Mouse (Mus musculus): Measurements from ENCODE around the gene Tex2. TPM values are rescaled to one million over a fixed set of nuclear protein-coding genes. Genes with fewer than 3 reads are reported as not detected.
A peak's percentile ranks its signal among the peaks of the same experiment; 100 is the strongest.

Tex2 gene
- polyA plus RNA-seq, 1 experiment from 2014 or later: 14.2 TPM

DNA sequence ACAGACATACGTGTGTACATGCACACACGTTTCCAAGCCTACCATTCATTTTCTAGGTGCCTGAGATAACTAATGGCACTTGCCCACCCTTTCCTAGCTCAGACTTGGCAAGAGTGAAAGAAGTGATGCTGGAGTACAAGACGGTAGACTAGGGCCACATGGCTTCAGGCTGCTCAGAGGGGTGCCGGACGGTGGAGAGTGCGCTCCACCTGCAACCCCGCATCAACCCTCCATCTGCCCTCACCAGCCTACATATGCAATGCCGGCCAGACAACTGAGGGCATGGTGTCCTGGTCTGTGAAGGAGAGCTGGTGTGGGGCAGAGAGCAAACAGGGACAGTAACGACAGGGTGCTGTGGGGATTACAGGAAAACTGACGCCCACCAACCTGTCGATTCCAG, 22.0 kb downstream of the Tex2 start:
- Histone ChIP-seq H3K27ac (ENCODE audit: low read length) (no peak overlapping the region), H3K9me3 (replicated peaks; ENCODE audit: control insufficient read depth, low read length) (no peaks in the 10 kb centered on the region), H3K4me3 (ENCODE audit: low read length) (no peak overlapping the region), H3K4me2 (ENCODE audit: low read depth, low read length) (no peak overlapping the region), H3K4me1 (ENCODE audit: control insufficient read depth, insufficient read depth, low read length) (peaks cover 9% of the 10 kb centered on the region; the same call in 1 of the 2 replicates), H3K9ac (ENCODE audit: low read length) (no peak overlapping the region), H3K36me3 (ENCODE audit: control insufficient read depth, insufficient read depth) (0 out of 2 replicates have a peak, but pooled peaks cover 2% of the 10 kb centered on the region), H3K27me3 (ENCODE audit: control insufficient read depth, insufficient read depth, low read length) (no peaks in the 10 kb centered on the region)
- ATAC-seq (replicated peaks; ENCODE audit: extremely low read depth, insufficient read depth, low FRiP score): no peak
- WGBS: 87% methylated on average over 11 of the region's 11 CpGs

DNA sequence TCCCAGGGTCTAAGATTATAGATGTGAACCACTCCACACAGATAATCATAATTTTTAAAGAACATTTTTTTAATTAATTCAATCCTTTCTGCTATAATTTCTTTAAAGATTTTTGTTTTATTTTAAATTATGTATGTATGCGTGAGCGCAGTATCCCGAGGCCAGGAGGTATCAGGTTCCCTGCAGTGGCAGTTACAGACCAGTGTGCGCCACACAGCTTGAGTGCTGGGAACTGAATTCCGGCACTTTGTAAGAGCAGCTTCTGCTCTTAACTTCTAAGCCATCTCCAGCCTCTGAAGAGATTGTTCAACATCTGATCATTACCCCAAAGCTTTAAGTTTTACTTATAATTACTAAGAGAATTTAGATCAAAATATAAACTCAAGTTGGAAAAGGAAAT, 23.1 kb downstream of the Tex2 start:
- H3K27ac ChIP-seq (ENCODE audit: low read length): no peak overlapping the region
- no peaks in the 10 kb centered on the region for H3K27me3 ChIP-seq (ENCODE audit: control insufficient read depth, insufficient read depth, low read length)
- H3K4me2 ChIP-seq (ENCODE audit: low read depth, low read length): no peak overlapping the region
- WGBS: 82% methylated on average over 5 of the region's 5 CpGs
- H3K4me3 ChIP-seq (ENCODE audit: low read length): no peak overlapping the region
- no peak for ATAC-seq (replicated peaks; ENCODE audit: extremely low read depth, insufficient read depth, low FRiP score)
- 0 out of 2 replicates have a peak, but pooled peaks cover 2% of the 10 kb centered on the region for H3K36me3 ChIP-seq (ENCODE audit: control insufficient read depth, insufficient read depth)
- peaks cover 9% of the 10 kb centered on the region; the same call in 1 of the 2 replicates for H3K4me1 ChIP-seq (ENCODE audit: control insufficient read depth, insufficient read depth, low read length)
- no peaks in the 10 kb centered on the region for H3K9me3 ChIP-seq (replicated peaks; ENCODE audit: control insufficient read depth, low read length)
- H3K9ac ChIP-seq (ENCODE audit: low read length): no peak overlapping the region

DNA sequence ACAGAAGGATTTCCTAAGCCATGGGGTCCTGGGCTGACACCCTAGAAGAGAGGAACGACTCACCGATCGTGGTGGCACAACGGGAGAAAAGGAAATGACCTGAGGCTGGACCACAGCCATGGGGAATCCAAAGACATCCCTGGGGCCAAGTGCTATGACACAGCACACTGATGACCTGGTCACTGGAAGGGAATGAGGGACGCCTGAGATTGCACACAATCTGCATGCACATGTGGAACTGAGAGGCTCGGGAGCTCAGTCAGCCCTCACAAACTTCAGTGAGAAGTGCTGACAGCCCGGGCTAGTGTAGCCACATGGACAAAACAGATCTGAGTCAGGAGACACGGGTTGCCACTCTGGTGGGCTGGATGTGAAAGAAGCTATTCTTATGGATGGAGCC, 24.4 kb downstream of the Tex2 start:
- Histone ChIP-seq H3K4me3 (ENCODE audit: low read length) (no peak overlapping the region), H3K9ac (ENCODE audit: low read length) (no peak overlapping the region), H3K9me3 (replicated peaks; ENCODE audit: control insufficient read depth, low read length) (no peaks in the 10 kb centered on the region), H3K4me1 (ENCODE audit: control insufficient read depth, insufficient read depth, low read length) (peaks cover 9% of the 10 kb centered on the region; the same call in 1 of the 2 replicates), H3K4me2 (ENCODE audit: low read depth, low read length) (no peak overlapping the region), H3K27ac (ENCODE audit: low read length) (no peak overlapping the region), H3K36me3 (ENCODE audit: control insufficient read depth, insufficient read depth) (0 out of 2 replicates have a peak, but pooled peaks cover 2% of the 10 kb centered on the region), H3K27me3 (ENCODE audit: control insufficient read depth, insufficient read depth, low read length) (no peaks in the 10 kb centered on the region)
- ATAC-seq (replicated peaks; ENCODE audit: extremely low read depth, insufficient read depth, low FRiP score): no peak
- WGBS: 27% methylated on average over 8 of the region's 8 CpGs

DNA sequence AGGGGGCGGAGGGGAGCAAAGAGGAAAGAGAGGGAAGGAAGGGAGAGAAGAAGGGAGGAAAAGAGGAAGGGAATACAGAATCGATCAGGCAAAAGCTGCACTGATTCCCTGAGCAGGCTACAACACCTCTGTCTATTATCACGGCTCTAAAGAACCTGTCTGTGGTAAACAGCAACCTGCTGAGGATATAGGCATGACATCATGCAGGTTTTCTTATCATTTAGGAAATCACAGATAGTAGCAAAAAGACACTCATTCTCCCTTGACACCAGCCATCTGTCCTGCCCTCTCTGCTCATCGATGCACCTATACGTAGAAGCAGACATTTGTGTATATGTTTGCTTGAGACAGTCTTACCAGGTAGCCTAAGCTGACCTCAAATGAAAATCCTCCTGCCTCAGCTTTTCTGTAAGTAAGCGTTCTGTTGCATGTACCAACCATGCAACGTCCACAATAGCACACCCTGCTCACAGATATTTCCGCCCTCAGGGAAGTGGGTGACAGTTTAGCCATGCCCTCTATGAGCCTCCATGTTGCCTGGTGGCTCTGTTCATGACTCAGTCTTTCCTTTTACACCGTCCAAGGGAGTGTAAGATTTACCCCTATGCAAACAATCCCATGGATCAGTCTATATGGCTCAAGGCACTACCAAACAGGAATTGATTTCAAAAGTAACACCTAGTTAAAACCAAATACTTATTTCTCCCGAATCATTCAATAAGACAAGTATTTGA, 25.3 kb downstream of the Tex2 start:
- Histone ChIP-seq H3K27ac (ENCODE audit: low read length) (no peak overlapping the region), H3K27me3 (ENCODE audit: control insufficient read depth, insufficient read depth, low read length) (no peaks in the 10 kb centered on the region), H3K9ac (ENCODE audit: low read length) (no peak overlapping the region), H3K4me3 (ENCODE audit: low read length) (no peak overlapping the region), H3K4me1 (ENCODE audit: control insufficient read depth, insufficient read depth, low read length) (peaks cover 9% of the 10 kb centered on the region; the same call in 1 of the 2 replicates), H3K4me2 (ENCODE audit: low read depth, low read length) (no peak overlapping the region), H3K36me3 (ENCODE audit: control insufficient read depth, insufficient read depth) (0 out of 2 replicates have a peak, but pooled peaks cover 2% of the 10 kb centered on the region), H3K9me3 (replicated peaks; ENCODE audit: control insufficient read depth, low read length) (no peaks in the 10 kb centered on the region)
- WGBS: 75% methylated on average over 10 of the region's 10 CpGs
- ATAC-seq (replicated peaks; ENCODE audit: extremely low read depth, insufficient read depth, low FRiP score): no peak

DNA sequence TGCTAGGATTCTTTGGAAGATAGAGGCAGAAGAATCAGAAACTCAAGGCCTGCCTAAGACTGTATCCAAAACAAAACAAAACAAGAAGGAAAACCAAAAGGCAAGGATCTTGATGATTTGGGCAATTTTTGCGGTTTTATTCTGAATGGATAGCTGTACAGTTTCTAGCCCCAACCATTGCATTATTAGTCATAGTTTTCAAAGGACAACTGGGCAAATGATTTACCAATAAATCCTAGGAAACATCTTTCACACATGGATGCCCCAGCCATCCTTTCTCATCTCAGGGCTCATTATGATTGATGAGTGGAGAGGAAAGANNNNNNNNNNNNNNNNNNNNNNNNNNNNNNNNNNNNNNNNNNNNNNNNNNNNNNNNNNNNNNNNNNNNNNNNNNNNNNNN, 29.4 kb downstream of the Tex2 start:
- no peak for ATAC-seq (replicated peaks; ENCODE audit: extremely low read depth, insufficient read depth, low FRiP score)
- Histone ChIP-seq H3K27me3 (ENCODE audit: control insufficient read depth, insufficient read depth, low read length) (no peaks in the 10 kb centered on the region), H3K9ac (ENCODE audit: low read length) (no peak overlapping the region), H3K4me2 (ENCODE audit: low read depth, low read length) (no peak overlapping the region), H3K4me3 (ENCODE audit: low read length) (no peak overlapping the region), H3K4me1 (ENCODE audit: control insufficient read depth, insufficient read depth, low read length) (peaks cover 11% of the 10 kb centered on the region; the same call in 1 of the 2 replicates), H3K9me3 (replicated peaks; ENCODE audit: control insufficient read depth, low read length) (no peaks in the 10 kb centered on the region), H3K36me3 (ENCODE audit: control insufficient read depth, insufficient read depth) (no peaks in the 10 kb centered on the region), H3K27ac (ENCODE audit: low read length) (no peak overlapping the region)
- 95% methylated on average over 1 of the region's 1 CpGs for WGBS

DNA sequence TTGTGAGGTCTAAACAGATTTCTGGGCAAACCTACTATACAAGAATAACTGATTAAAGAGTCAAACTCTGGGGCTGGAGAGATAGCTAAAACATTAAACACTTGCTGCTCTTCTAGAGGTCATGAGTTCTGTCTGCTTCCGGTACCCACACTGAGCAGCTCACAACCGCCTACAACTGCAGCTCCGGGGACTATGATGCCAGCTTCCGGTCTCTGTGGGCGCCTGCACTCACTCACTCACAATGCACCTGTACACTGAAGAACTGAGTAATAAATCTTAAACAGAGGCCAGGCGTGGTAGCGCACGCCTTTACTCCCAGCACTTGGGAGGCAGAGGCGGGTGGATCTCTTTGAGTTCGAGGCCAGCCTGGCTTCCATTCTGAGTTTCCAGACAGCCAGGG, 31.9 kb downstream of the Tex2 start:
- H3K27ac ChIP-seq (ENCODE audit: low read length): no peak overlapping the region
- H3K4me1 ChIP-seq (ENCODE audit: control insufficient read depth, insufficient read depth, low read length): peaks cover 10% of the 10 kb centered on the region; the same call in 1 of the 2 replicates
- WGBS: 93% methylated on average over 10 of the region's 10 CpGs
- H3K27me3 ChIP-seq (ENCODE audit: control insufficient read depth, insufficient read depth, low read length): no peaks in the 10 kb centered on the region
- H3K4me2 ChIP-seq (ENCODE audit: low read depth, low read length): no peak overlapping the region
- no peaks in the 10 kb centered on the region for H3K9me3 ChIP-seq (replicated peaks; ENCODE audit: control insufficient read depth, low read length)
- no peak for ATAC-seq (replicated peaks; ENCODE audit: extremely low read depth, insufficient read depth, low FRiP score)
- no peak overlapping the region for H3K9ac ChIP-seq (ENCODE audit: low read length)
- no peaks in the 10 kb centered on the region for H3K36me3 ChIP-seq (ENCODE audit: control insufficient read depth, insufficient read depth)
- no peak overlapping the region for H3K4me3 ChIP-seq (ENCODE audit: low read length)

DNA sequence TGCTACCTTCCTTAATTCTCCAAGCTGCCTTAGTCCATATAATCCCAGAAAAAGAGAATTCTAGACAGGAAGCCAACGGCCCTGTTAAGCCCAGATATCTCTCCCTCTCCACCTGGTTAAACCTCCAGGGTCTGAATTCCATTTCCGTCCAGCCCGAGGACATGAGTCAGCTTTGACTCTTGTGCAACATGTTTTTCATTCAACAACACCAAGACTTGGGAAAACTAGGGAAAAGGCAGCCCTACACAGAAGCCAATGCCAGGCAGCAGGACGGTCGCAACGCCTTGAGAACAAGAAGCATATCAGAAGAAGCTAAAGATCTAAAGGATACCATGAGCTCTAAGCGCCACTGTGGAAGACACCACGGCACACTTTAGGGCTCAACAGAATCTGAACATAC, 32.8 kb downstream of the Tex2 start:
- Histone ChIP-seq H3K9me3 (replicated peaks; ENCODE audit: control insufficient read depth, low read length) (no peaks in the 10 kb centered on the region), H3K4me3 (ENCODE audit: low read length) (no peak overlapping the region), H3K27ac (ENCODE audit: low read length) (no peak overlapping the region), H3K36me3 (ENCODE audit: control insufficient read depth, insufficient read depth) (no peaks in the 10 kb centered on the region), H3K27me3 (ENCODE audit: control insufficient read depth, insufficient read depth, low read length) (no peaks in the 10 kb centered on the region), H3K9ac (ENCODE audit: low read length) (no peak overlapping the region), H3K4me2 (ENCODE audit: low read depth, low read length) (no peak overlapping the region), H3K4me1 (ENCODE audit: control insufficient read depth, insufficient read depth, low read length) (peaks cover 10% of the 10 kb centered on the region; the same call in 1 of the 2 replicates)
- 76% methylated on average over 8 of the region's 8 CpGs for WGBS
- 0 out of 2 replicates have a peak, but pooled peaks have one; percentile 14 for ATAC-seq (replicated peaks; ENCODE audit: extremely low read depth, insufficient read depth, low FRiP score)

DNA sequence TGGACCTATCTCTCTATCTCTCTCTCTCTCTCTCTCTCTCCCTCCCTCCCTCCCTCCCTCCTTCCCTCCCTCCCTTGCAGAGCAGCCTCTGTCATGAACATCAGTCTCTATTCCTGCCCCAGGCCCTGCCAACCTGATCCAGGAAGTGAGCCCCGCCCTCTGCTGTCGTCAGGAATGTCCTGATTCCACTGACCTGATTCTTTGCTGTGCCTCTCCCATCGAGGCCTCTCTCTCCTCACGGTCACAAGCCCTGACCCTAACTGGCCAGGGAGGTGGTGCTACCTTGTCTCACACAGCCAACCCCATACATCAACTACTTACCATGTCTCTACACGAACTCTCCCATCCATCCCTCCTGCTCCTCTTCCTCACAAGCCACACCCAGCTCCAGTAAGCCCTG, 33.3 kb downstream of the Tex2 start:
- no peaks in the 10 kb centered on the region for H3K9me3 ChIP-seq (replicated peaks; ENCODE audit: control insufficient read depth, low read length)
- H3K4me3 ChIP-seq (ENCODE audit: low read length): no peak overlapping the region
- WGBS: 38% methylated on average over 5 of the region's 5 CpGs
- no peak overlapping the region for H3K27ac ChIP-seq (ENCODE audit: low read length)
- no peaks in the 10 kb centered on the region for H3K27me3 ChIP-seq (ENCODE audit: control insufficient read depth, insufficient read depth, low read length)
- peaks cover 10% of the 10 kb centered on the region for H3K4me1 ChIP-seq (ENCODE audit: control insufficient read depth, insufficient read depth, low read length)
- H3K4me2 ChIP-seq (ENCODE audit: low read depth, low read length): no peak overlapping the region
- ATAC-seq (replicated peaks; ENCODE audit: extremely low read depth, insufficient read depth, low FRiP score): no peak; the same call in 1 of the 2 replicates
- no peak overlapping the region for H3K9ac ChIP-seq (ENCODE audit: low read length)
- no peaks in the 10 kb centered on the region for H3K36me3 ChIP-seq (ENCODE audit: control insufficient read depth, insufficient read depth)

DNA sequence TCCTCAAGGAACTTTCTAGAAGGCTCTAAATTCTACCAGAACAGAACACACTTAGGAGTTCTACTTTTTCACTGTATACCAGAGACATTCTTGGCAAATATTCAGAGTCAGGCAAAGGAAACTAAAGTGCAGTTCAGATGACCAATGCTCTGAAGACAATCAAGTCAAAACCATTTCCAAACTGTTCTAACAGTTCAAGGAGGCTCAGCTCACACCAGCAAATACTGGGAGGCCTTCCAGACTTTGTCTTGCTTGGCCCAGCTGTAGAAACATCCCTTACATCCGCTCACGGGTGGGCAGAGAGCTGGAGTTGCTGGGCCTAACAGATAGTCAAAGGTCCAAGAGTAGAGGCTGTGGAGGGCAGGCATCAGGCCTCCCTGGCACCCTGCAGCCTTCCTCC, 34.1 kb downstream of the Tex2 start:
- Histone ChIP-seq H3K27ac (ENCODE audit: low read length) (peak overlapping the region; percentile 3; the same call in 1 of the 2 replicates), H3K9ac (ENCODE audit: low read length) (no peak overlapping the region), H3K36me3 (ENCODE audit: control insufficient read depth, insufficient read depth) (no peaks in the 10 kb centered on the region), H3K4me1 (ENCODE audit: control insufficient read depth, insufficient read depth, low read length) (peaks cover 17% of the 10 kb centered on the region), H3K27me3 (ENCODE audit: control insufficient read depth, insufficient read depth, low read length) (no peaks in the 10 kb centered on the region), H3K4me2 (ENCODE audit: low read depth, low read length) (no peak overlapping the region), H3K9me3 (replicated peaks; ENCODE audit: control insufficient read depth, low read length) (no peaks in the 10 kb centered on the region), H3K4me3 (ENCODE audit: low read length) (no peak overlapping the region)
- 75% methylated on average over 2 of the region's 2 CpGs for WGBS
- ATAC-seq (replicated peaks; ENCODE audit: extremely low read depth, insufficient read depth, low FRiP score): no peak
